Mouse (Mus musculus): ENCODE data around the gene Tenm3.

The Tenm3 gene

GRCm38 (mm10) chr8:48281855-48282254 is 561.9 kb downstream of the Tenm3 start:
- in situ Hi-C loops (cut with MboI, MseI): no loop called here

- in situ Hi-C loops (cut with MboI, MseI): no loop called here
Observed at GRCm38 (mm10) chr8:48279360-48279759, 564.4 kb downstream of the Tenm3 start.

- in situ Hi-C loops (cut with MboI, MseI): no loop called here
Observed at GRCm38 (mm10) chr8:48277986-48278635, 565.6 kb downstream of the Tenm3 start.

DNA sequence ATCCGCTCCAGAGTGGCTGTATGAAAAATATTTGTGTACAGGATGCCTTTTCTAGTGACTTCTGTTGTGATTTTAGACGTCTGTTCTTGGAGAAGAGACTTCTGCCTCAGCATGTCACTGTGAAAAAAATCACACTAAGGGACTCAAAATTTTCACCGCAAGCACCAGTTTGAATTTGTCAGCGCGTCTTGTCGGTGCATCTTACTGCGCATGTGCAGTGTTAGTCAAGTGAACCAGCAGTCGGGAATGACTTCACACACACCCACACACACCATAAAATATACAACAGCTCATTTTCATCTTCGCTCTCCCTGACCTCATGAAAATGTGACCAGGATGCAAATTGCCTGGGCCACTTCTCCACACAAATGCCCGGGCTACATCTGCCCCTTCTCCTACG is 568.7 kb downstream of the Tenm3 start:
- in situ Hi-C loops (cut with MboI, MseI): no loop called here

DNA sequence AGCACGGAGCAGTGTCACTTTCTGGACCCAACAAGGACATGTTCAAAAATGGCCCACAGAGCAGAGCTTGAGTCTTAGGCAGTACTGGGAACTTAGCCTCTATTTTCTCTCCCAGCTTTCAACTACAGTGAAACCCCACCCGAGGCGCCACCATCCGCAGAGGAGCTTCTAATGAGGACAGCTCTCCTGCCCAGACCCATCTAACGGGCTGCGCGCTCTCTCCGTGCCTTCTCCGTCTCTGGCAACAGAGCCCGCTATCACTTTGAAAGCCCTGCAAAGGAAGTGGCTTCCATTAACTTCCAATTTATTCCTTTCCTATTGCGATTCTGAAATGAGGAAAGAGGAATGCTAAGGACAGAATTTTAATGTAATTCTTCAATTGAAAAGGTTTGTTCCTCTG is 569.2 kb downstream of the Tenm3 start:
- in situ Hi-C loops (cut with MboI, MseI): no loop called here

- in situ Hi-C loops (cut with MboI, MseI): no loop called here
Observed at GRCm38 (mm10) chr8:48268638-48269037, 575.1 kb downstream of the Tenm3 start.

GRCm38 (mm10) chr8:48260265-48260664 is 583.5 kb downstream of the Tenm3 start:
- in situ Hi-C loops (cut with MboI, MseI): no loop called here

DNA sequence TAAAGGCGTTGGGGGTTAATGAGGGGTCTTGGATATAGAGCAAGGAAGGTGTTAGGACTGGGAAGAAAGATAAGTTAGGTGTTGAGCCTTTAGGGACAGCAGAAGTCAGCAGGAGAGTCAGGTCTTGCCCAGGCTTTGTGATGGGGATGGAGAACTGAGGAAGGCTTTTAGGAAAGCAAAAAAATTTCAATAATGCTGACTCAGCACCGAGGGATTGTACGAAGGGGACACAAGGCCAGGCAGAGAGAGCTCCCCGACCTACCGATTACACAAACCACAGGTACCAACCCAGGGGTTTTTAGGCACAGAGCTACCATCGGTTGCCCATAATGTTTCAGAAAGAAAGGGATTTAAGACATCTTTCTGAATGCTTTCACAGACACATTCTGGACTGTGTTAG is 583.9 kb downstream of the Tenm3 start:
- in situ Hi-C loops (cut with MboI, MseI): no loop called here

DNA sequence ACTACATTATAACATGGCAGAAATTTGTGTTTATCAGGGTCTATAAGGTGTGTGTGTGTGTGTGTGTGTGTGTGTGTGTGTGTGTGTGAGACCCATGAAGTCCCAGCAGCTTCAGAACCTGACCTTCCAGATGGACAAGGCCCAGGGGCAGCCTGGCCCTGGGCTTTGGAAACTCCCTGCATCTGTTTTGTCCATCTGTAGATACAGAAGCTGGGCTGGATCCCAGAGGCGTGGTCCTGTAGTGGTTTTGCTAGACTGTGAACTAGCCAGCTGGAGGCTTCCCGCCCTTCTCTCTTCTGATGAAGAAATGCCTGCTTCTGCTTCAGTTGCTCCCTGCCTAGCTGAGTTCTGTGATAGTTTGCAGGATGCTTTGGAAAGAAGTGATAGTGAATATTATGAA is 599.9 kb downstream of the Tenm3 start:
- in situ Hi-C loops (cut with MboI, MseI): no loop called here

DNA sequence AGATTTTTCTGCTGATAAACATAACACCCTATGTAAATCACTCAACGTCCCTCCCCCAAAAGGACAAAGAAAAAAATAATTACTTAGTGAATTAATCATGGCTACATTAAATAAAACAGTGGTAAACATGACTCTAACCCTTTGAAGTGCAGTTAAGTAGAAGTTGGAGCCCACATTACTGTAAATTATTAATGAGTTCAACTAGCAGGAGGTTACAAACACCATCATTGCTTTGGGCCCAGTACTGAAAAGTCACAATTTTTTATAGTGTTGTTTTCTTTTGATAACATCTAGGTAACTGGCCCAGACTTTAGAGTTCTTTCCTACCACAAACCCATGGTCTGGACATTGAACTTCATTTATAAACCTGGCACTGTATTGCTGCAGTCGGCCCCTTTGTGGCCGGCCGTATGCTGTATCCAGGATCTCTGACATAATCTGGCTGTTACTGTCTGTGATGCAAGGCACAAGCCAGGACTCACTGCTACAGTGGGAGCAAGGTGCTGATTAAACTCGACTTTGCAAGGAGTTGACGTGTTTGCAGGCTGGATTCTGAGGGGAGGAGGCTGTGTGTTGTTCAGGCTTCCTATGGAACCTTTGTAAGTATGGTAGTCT is 602.7 kb downstream of the Tenm3 start:
- in situ Hi-C loops (cut with MboI, MseI): no loop called here

DNA sequence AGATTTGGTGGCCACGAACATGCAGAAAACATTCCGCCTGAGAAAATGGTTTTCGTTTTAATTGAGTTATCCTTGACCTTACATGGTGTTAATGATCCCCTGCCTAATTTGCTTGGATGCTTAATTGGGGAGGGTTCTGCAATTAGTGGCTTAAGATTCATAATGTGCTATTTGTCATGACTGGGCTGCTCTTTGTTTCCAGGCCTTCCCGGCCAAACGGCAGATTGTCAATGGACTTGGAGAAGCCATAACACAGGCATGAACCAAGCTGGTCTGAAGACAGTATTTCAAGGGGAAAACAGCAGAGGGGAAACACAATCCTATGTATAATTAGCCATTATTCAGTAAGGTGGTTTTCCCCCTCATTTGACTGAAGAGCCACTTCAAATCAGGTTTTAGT is 606.8 kb downstream of the Tenm3 start:
- in situ Hi-C loops (cut with MboI, MseI): no loop called here

DNA sequence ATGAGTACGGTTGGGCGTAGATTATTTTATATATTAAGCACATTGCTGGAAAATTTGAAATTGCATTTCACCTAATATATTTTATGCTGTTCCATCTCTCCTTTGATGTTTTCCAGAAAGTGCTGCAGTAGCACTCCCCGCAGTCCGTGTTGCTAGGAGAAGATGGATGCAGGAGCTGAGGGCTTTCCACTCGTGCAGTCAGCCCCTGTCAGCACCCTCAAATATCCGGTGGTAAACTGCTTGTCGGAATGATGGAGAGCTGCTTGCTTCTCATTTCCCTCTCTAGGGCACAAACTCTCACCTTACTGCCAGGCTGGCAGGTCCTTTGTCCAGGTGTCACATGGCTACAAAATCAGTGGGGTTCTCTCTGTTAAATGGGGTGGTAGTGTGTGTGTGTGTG is 610.8 kb downstream of the Tenm3 start:
- in situ Hi-C loops (cut with MboI, MseI): no loop called here

GRCm38 (mm10) chr8:48231882-48232281 is 611.9 kb downstream of the Tenm3 start:
- in situ Hi-C loops (cut with MboI, MseI): no loop called here

DNA sequence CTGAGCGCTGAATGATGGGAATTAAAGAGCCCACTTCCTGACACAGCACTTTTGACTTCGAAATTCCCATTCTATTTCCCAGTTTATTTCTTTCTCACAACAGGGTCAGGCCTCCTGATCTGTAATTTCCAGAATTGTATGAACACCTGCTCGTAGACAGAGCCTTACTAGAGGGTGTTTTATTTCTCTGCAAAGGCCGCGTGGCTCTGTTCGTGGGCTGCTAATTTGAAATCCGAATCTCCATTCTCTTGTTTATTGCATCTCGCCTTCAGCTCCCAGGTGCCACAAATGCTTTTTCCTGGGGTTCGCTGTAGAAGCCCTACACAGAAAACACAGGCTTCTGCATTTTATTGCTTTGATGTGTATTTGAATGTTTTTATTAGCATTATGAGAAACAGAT is 612.4 kb downstream of the Tenm3 start:
- in situ Hi-C loops (cut with MboI, MseI): no loop called here

DNA sequence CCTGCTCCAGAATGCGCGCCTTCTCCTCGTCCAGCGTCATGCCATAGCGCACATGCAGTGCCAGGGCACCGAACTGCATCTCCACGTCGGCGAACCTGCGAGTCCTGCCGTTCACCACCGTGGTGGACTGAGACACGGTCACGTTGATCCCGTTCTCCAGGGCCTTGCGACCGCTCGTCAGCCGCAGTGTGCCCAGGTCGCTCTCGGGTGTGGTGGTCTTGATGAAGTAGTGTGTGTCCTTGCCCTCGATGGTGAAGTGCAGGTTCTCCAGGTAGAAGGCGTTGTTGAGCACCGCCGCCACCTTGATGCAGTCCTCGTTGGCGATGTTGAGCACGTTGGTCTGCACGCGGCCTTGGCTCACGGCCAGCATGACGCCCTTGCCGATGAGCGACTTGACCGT is 615.1 kb downstream of the Tenm3 start:
- in situ Hi-C loops (cut with MboI, MseI): no loop called here

DNA sequence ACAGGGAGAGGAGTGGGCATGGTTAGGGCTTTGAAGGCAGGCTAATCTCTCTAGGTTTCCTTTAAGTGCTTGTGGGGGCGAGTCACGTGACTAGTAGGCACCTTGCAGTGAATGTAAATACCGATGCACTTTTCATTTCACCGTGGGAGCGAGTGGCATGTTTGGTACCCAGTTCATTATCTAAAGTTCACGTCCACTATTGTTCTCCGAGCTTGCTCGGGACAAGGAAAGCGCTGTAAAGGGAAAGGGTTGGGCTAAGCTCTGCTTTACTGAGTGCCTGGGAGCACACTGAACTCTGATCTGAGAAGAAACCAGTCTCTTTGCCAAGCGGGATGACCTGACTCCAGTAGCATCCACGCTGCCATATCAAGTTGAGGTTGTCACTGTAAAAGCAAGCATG is 619.0 kb downstream of the Tenm3 start:
- in situ Hi-C loops (cut with MboI, MseI): no loop called here

GRCm38 (mm10) chr8:48222429-48222769 is 621.4 kb downstream of the Tenm3 start:
- in situ Hi-C loops (cut with MboI, MseI): no loop called here

DNA sequence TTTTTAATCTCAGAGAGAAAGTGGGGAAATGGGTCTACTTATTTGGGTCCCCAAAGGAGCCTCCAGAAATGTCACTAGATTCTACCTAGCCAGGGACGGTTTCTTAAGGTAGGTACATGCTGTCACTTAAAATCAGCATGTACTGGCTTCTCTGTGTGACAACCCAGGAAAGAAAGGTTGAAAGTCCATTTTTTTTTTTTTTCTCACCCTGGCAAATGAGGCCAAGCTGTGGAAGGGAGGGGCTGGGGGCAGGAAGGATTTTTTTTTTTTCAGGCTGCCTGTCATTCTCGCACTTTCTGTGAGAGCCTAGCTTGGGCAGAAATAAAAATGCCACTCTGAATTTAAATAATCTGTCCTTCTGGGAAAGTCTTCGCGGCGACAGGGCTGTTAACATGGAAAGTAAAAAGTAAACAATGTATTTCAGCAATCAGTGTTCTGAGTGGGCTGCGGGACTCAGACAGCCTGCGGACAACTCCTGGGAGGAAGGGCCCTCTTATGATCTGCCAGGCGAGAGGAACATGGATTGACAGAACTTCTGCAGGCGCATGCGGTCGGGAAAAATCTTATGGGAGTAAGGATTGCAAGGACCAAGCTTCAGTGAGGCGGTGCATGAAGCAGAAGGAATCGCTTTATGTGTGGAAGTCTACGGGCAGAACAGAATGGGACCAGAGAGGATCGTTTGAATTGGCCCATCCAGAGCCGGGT is 621.9 kb downstream of the Tenm3 start:
- in situ Hi-C loops (cut with MboI, MseI): no loop called here

DNA sequence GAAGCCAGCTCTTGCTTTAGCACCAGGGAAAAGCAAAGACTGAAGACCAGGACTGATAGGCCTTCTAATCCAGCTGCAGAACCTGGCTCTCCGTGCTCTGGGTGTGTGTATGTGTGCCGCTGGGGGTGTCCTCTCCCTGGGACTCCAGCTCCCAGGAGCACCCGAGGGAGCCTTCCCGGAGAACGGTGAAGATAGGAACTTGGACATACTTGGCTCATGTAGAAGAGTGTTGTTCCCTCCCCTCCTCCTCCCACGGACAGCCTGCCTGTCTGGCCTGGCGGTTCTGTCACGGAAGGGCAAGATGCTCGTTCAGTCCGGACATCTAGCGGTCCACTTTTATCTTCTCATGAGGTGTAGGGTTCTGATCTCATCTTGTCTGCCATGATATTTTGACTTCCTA is 622.4 kb downstream of the Tenm3 start:
- in situ Hi-C loops (cut with MboI, MseI): no loop called here

GRCm38 (mm10) chr8:48220529-48221181 is 623.1 kb downstream of the Tenm3 start:
- in situ Hi-C loops (cut with MboI, MseI): no loop called here

DNA sequence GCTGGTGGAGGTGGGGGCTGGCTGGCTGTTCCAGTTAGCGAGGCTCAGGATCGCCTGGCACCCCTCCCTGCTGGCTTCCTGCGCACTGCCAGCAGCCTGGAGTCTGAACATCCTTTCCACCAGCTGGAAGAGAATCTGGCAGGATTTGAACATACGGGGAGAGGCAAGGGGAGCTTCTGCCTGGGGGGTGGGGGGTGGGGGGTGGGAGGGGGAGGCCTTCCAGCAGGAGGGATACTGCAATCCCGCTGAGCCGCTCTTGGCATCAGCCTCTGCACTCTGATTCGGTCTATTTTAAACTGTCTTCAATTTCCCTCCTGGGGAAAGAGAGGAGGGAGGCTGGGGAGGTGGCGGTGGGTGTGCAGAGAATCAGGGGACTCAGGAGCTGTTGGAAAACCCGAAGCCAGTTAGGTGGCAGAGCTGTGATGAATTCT is 628.7 kb downstream of the Tenm3 start:
- in situ Hi-C loops (cut with MboI, MseI): no loop called here

- in situ Hi-C loops (cut with MboI, MseI): no loop called here
Observed at GRCm38 (mm10) chr8:48214386-48214785, 629.4 kb downstream of the Tenm3 start.

GRCm38 (mm10) chr8:48211931-48212330 is 631.8 kb downstream of the Tenm3 start:
- in situ Hi-C loops (cut with MboI, MseI): no loop called here

All from T-helper 2 cell (primary cell).